Mouse (Mus musculus): ENCODE results near the gene Zfp961.

DNA sequence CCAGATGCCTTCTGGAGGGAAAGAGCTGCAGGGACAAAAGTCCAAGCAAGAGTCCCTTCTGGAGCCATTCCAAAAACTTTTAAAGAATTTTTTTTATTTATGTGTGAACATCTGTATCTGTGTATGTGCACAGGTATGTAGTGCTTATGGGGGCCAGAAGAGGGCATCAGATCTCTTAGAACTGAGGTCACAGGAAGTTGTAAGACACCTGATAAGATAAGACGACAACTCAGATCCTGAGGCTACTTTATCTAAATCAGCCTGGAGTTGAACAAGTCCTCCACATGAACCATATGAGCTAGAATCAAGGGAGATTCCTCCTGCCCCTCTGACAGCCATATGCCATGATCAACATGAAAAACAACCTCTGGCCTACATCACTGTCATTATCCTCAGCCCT lies 48.6 kb downstream of the Zfp961 start:
- TF ChIP-seq RCOR1 (conservative IDR thresholded peaks at IDR 0.05; ENCODE audit: low read depth, low read length), result no peak
- TF ChIP-seq IRF4 (IDR thresholded peaks at IDR 0.05; ENCODE audit: low read depth, low read length), result no peak
- TF ChIP-seq USF2 (conservative IDR thresholded peaks at IDR 0.05; ENCODE audit: low read depth, low read length), result no peak

Data from CH12.LX (cell line).